Mouse (Mus musculus) testis, postnatal 14 days (tissue): Measurements from ENCODE around the gene Slc4a1.

Experiments
- DNase-seq: peaks from one replicate; pipeline ENCODE4 v3.0.0; 2021; ENCODE audit warnings: low spot score

Gene Slc4a1

GRCm38 (mm10) chr11:102375196-102376173, 9.5 kb upstream of the Slc4a1 start:
- DNase-seq: no peak

GRCm38 (mm10) chr11:102374108-102374725, 8.2 kb upstream of the Slc4a1 start:
- DNase-seq: no peak

- no peak for DNase-seq
Observed at GRCm38 (mm10) chr11:102373646-102374045, 7.6 kb upstream of the Slc4a1 start.

- no peak for DNase-seq
Observed at GRCm38 (mm10) chr11:102372936-102373335, 6.9 kb upstream of the Slc4a1 start.

- no peak for DNase-seq
Observed at GRCm38 (mm10) chr11:102371926-102372685, 6.1 kb upstream of the Slc4a1 start.

- no peak for DNase-seq
Observed at GRCm38 (mm10) chr11:102370285-102370684, 4.3 kb upstream of the Slc4a1 start.

GRCm38 (mm10) chr11:102369263-102369662, 3.3 kb upstream of the Slc4a1 start:
- no peak for DNase-seq

- no peak for DNase-seq
Observed at GRCm38 (mm10) chr11:102368347-102368746, 2.3 kb upstream of the Slc4a1 start.

- no peak for DNase-seq
Observed at GRCm38 (mm10) chr11:102367504-102368280, 1.7 kb upstream of the Slc4a1 start.

GRCm38 (mm10) chr11:102365699-102366098, 304 bp downstream of the Slc4a1 start:
- DNase-seq: no peak

GRCm38 (mm10) chr11:102364570-102365371, 1.2 kb downstream of the Slc4a1 start:
- no peak for DNase-seq

- DNase-seq: no peak
Observed at GRCm38 (mm10) chr11:102363623-102364022, 2.4 kb downstream of the Slc4a1 start.

GRCm38 (mm10) chr11:102361776-102362495, 4.1 kb downstream of the Slc4a1 start:
- DNase-seq: no peak

GRCm38 (mm10) chr11:102358365-102358764, 7.6 kb downstream of the Slc4a1 start:
- DNase-seq: no peak

GRCm38 (mm10) chr11:102356636-102357350, 9.2 kb downstream of the Slc4a1 start:
- DNase-seq: no peak

- no peak for DNase-seq
Observed at GRCm38 (mm10) chr11:102356190-102356589, 9.8 kb downstream of the Slc4a1 start.

GRCm38 (mm10) chr11:102355501-102355900, 10.5 kb downstream of the Slc4a1 start:
- DNase-seq: no peak

- no peak for DNase-seq
Observed at GRCm38 (mm10) chr11:102353021-102353431, 13.0 kb downstream of the Slc4a1 start.

GRCm38 (mm10) chr11:102352378-102352777, 13.6 kb downstream of the Slc4a1 start:
- DNase-seq: no peak
